Mouse (Mus musculus): ENCODE results near the gene Stxbp5. TPM values are rescaled to one million over a fixed set of nuclear protein-coding genes. Genes with fewer than 3 reads are reported as not detected.

Gene Stxbp5
- 7.4 and 21.3 TPM in 2 replicates for polyA plus RNA-seq (2012; rRNA removed)

DNA sequence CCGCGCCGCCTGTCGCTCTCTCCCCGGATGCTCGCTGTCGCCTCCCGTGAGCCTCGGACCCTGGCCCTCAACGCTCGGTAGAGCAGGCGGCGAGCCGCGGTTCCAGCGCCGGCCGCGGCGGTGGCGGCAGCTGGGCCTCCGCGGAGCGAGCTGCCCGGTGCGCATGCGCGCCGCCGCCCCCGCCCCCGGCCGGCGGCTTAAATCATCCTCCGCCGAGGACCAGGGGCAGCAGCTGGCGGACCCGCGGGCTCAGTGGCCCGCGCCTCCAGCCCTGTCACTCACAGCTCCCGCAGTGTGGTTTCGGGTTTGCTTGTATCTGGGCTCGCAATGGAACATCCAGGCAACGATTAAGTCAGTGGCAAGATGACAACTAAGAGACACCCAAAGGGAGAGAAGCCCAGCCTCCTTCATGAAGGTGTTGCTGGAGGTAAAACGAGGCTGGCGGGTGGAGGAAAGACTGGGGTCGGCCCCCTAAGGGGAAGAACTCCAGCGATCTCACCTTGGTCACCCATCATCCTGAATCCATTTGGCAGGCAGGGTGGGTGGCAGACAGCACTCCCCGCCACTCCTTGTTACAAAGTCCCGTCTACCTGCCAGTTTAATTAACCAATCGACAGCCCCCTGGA, at the start of gene Stxbp5:
Gene Stxbp5 (minus strand): TSS at position 9 of the 626 bp plus-strand sequence.
- Histone ChIP-seq H3K27ac (ENCODE audit: insufficient read depth, low read depth, low read length) (peak within 1 kb of the TSS; percentile 80), H3K4me3 (ENCODE audit: low read depth, low read length) (peak within 1 kb of the TSS; percentile 72), H3K36me3 (ENCODE audit: control insufficient read depth, insufficient read depth, low read length) (peaks cover 2% of the 10 kb centered on the region; the same call in 1 of the 2 replicates), H3K4me1 (ENCODE audit: control insufficient read depth, insufficient read depth, insufficient read length, low read length) (no peaks in the 10 kb centered on the region; the same call in none of the 2 replicates), H3K27me3 (ENCODE audit: control insufficient read depth, insufficient read depth, low read length) (no peaks in the 10 kb centered on the region)
- TF ChIP-seq CTCF (IDR thresholded peaks at IDR 0.05; ENCODE audit: extremely low read depth, insufficient read length, insufficient replicate concordance, low read depth, low read length) = no peak
- TF ChIP-seq POLR2A (IDR thresholded peaks at IDR 0.05; ENCODE audit: low read depth, low read length) = peak; percentile 57
- WGBS = under 1% methylated on average over 52 of the region's 52 CpGs

DNA sequence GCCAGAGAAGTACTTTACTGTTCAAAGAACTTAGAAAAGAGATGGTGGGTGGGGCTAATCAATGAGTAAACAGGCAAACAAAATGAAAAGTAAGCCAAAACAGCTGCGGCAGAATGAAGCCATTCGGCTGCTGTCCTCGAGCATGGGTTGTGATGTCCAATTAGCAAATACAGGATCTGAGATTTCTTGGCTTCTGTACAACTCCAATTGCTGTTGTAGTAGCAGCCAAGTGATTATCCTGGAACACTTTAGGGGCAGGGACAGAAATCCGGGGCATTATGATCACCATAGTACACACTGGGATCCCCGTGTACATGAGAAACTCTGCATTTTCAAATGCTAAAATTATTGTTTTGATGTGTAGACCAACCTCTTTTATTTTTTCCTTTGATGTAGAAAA, 11.5 kb upstream of the Stxbp5 start:
- no peaks in the 10 kb centered on the region for H3K36me3 ChIP-seq (ENCODE audit: control insufficient read depth, insufficient read depth, low read length)
- no peaks in the 10 kb centered on the region for H3K27me3 ChIP-seq (ENCODE audit: control insufficient read depth, insufficient read depth, low read length)
- TF ChIP-seq POLR2A (IDR thresholded peaks at IDR 0.05; ENCODE audit: low read depth, low read length) = no peak
- no peak for TF ChIP-seq CTCF (IDR thresholded peaks at IDR 0.05; ENCODE audit: extremely low read depth, insufficient read length, insufficient replicate concordance, low read depth, low read length)
- H3K4me3 ChIP-seq (ENCODE audit: low read depth, low read length) = no peak overlapping the region
- H3K4me1 ChIP-seq (ENCODE audit: control insufficient read depth, insufficient read depth, insufficient read length, low read length) = peaks cover 2% of the 10 kb centered on the region; the same call in 1 of the 2 replicates
- no peak overlapping the region for H3K27ac ChIP-seq (ENCODE audit: insufficient read depth, low read depth, low read length)
- whole genome bisulfite sequencing = 61% methylated on average over 5 of the region's 5 CpGs

- Histone ChIP-seq H3K27ac (ENCODE audit: insufficient read depth, low read depth, low read length) (no peak overlapping the region), H3K36me3 (ENCODE audit: control insufficient read depth, insufficient read depth, low read length) (no peaks in the 10 kb centered on the region), H3K27me3 (ENCODE audit: control insufficient read depth, insufficient read depth, low read length) (no peaks in the 10 kb centered on the region), H3K4me1 (ENCODE audit: control insufficient read depth, insufficient read depth, insufficient read length, low read length) (peaks cover 2% of the 10 kb centered on the region; the same call in 1 of the 2 replicates), H3K4me3 (ENCODE audit: low read depth, low read length) (no peak overlapping the region)
- 71% methylated on average over 8 of the region's 8 CpGs for WGBS
- TF ChIP-seq CTCF (IDR thresholded peaks at IDR 0.05; ENCODE audit: extremely low read depth, insufficient read length, insufficient replicate concordance, low read depth, low read length) (no peak), POLR2A (IDR thresholded peaks at IDR 0.05; ENCODE audit: low read depth, low read length) (no peak)
Observed at GRCm38 (mm10) chr10:9907919-9908502, 7.1 kb upstream of the Stxbp5 start.

- no peak for TF ChIP-seq CTCF (IDR thresholded peaks at IDR 0.05; ENCODE audit: extremely low read depth, insufficient read length, insufficient replicate concordance, low read depth, low read length)
- TF ChIP-seq POLR2A (IDR thresholded peaks at IDR 0.05; ENCODE audit: low read depth, low read length) = no peak
- 84% methylated on average over 2 of the region's 2 CpGs for WGBS
- Histone ChIP-seq H3K4me3 (ENCODE audit: low read depth, low read length) (no peak overlapping the region), H3K27me3 (ENCODE audit: control insufficient read depth, insufficient read depth, low read length) (no peaks in the 10 kb centered on the region), H3K36me3 (ENCODE audit: control insufficient read depth, insufficient read depth, low read length) (no peaks in the 10 kb centered on the region), H3K27ac (ENCODE audit: insufficient read depth, low read depth, low read length) (no peak overlapping the region), H3K4me1 (ENCODE audit: control insufficient read depth, insufficient read depth, insufficient read length, low read length) (peaks cover 2% of the 10 kb centered on the region; the same call in 1 of the 2 replicates)
Observed at GRCm38 (mm10) chr10:9907519-9907918, 6.6 kb upstream of the Stxbp5 start.

DNA sequence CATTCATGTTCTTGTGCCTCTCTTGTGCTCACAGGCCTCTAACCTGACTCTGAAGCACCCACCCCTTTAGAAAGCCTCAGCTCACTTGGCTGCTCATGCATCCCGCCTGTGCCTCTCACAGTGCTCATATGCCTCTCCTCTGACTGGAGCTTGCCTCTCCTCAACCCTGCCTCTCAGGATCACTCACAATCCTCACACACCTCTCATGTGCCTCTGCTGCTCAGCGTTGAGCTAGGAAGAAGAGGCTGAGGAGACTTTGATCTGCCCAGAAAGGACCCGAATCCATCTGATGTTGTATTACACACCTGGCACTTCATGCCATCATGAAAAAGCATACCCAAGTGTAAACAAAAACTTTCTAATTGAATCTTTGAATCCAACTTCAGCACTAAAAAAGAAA, 5.3 kb upstream of the Stxbp5 start:
- 64% methylated on average over 3 of the region's 3 CpGs for WGBS
- Histone ChIP-seq H3K27me3 (ENCODE audit: control insufficient read depth, insufficient read depth, low read length) (no peaks in the 10 kb centered on the region), H3K27ac (ENCODE audit: insufficient read depth, low read depth, low read length) (no peak overlapping the region), H3K4me3 (ENCODE audit: low read depth, low read length) (no peak overlapping the region), H3K36me3 (ENCODE audit: control insufficient read depth, insufficient read depth, low read length) (no peaks in the 10 kb centered on the region), H3K4me1 (ENCODE audit: control insufficient read depth, insufficient read depth, insufficient read length, low read length) (peaks cover 2% of the 10 kb centered on the region; the same call in 1 of the 2 replicates)
- TF ChIP-seq POLR2A (IDR thresholded peaks at IDR 0.05; ENCODE audit: low read depth, low read length) = no peak
- TF ChIP-seq CTCF (IDR thresholded peaks at IDR 0.05; ENCODE audit: extremely low read depth, insufficient read length, insufficient replicate concordance, low read depth, low read length) = no peak

DNA sequence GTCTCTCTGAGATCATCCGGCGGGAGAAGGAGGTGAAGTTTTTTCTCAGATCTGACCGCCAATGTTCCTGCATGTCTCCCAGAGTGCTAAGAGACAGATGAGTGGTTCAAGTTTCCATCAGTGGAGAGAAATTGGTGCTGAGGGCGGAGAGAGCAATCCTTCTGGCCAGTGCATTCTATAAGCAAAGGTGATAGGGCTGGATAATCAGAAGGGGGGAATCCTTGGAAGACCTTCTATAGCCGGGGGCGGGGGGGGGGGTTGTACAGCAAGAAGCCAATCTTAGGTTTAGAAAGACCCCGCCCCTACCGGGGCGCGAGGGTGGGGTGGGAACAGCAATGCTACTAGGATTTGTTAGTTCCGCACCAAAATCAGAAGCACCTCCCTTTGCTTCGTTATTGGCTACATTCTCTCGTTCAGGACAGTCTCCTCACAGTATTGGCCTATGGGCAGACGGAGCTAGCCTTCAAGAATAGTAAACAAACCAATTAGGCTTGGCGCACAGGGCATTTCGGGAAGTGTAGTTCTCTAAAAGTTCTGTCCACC, 889 bp upstream of the Stxbp5 start:
- Histone ChIP-seq H3K27me3 (ENCODE audit: control insufficient read depth, insufficient read depth, low read length) (no peaks in the 10 kb centered on the region), H3K4me3 (ENCODE audit: low read depth, low read length) (peak overlapping the region; percentile 72), H3K27ac (ENCODE audit: insufficient read depth, low read depth, low read length) (peak overlapping the region; percentile 80), H3K36me3 (ENCODE audit: control insufficient read depth, insufficient read depth, low read length) (peaks cover 2% of the 10 kb centered on the region; the same call in 1 of the 2 replicates), H3K4me1 (ENCODE audit: control insufficient read depth, insufficient read depth, insufficient read length, low read length) (no peaks in the 10 kb centered on the region; the same call in none of the 2 replicates)
- under 1% methylated on average over 16 of the region's 16 CpGs for WGBS
- TF ChIP-seq CTCF (IDR thresholded peaks at IDR 0.05; ENCODE audit: extremely low read depth, insufficient read length, insufficient replicate concordance, low read depth, low read length) (no peak), POLR2A (IDR thresholded peaks at IDR 0.05; ENCODE audit: low read depth, low read length) (no peak)

Data from small intestine, adult 2 months (tissue).